Mouse (Mus musculus): ENCODE results near the gene Wdfy3.

Gene Wdfy3

GRCm38 (mm10) chr5:101833875-101834274, 235.8 kb downstream of the Wdfy3 start:
- DNase-seq (ENCODE audit: low read depth, low spot score), result peak; percentile 47

DNA sequence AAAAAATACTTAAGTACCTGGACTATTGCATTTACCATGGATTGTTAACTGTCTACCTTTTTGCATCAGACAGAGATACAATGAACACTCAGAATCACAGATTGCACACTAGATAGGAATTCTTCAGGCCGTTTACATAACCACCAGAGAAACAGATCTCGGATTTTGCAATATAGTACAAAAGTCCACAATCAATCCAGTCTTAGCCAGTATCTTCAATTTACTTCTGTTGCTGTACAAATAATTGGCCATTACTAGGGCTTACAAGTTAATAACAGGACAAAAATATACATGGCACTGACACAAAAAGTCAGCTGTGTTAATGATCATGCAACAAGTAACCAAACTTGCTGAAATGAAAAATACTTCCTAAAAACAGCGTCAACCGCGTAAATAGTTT, 236.7 kb downstream of the Wdfy3 start:
- DNase-seq (ENCODE audit: low read depth, low spot score), result no peak

GRCm38 (mm10) chr5:101832042-101832441, 237.7 kb downstream of the Wdfy3 start:
- DNase-seq (ENCODE audit: low read depth, low spot score), result no peak

- no peak for DNase-seq (ENCODE audit: low read depth, low spot score)
Measured at GRCm38 (mm10) chr5:101830180-101830579, 239.5 kb downstream of the Wdfy3 start.

GRCm38 (mm10) chr5:101828932-101829331, 240.8 kb downstream of the Wdfy3 start:
- no peak for DNase-seq (ENCODE audit: low read depth, low spot score)

DNA sequence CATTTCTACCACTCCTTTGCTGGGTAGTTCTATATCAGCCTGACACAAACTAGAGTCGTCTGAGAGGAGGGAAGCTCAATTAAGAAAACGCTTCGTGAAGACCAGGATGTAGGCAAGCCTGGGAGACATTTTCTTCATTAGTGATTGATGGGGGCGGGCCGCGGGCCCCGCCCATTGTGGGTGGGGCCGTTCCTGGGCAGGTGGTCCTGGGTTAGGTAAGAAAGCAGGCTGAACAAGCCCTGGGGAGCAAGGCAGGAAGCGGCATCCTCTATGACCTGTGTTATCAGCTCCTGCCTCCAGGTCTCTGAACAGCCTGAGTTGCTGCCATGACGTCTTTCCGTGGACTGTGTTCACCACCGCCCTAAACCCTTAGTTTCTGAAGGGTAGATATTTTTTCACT, 242.2 kb downstream of the Wdfy3 start:
- DNase-seq (ENCODE audit: low read depth, low spot score), result no peak

DNA sequence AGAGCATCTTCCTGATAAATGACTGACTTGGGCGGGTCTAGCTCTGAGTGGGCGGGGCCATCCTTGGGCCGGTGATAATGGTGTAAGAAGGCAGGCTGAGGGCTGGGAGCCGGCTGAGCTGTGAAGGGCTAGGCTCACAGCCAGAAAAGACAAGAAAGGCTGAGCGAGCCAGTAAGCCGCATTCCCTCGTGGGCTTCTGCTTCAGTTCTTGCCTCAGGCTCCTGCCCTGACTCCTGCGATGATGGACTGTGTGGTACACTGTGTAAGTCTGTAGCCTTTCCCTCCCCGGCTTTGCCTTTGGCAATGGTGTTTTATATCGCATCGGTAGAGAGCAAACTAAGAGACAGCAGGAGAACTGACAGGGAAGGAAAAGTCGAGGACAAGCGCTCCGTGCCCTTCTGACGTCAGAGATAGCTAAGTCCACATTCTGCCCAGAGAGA, 243.2 kb downstream of the Wdfy3 start:
- DNase-seq (ENCODE audit: low read depth, low spot score), result no peak

DNA sequence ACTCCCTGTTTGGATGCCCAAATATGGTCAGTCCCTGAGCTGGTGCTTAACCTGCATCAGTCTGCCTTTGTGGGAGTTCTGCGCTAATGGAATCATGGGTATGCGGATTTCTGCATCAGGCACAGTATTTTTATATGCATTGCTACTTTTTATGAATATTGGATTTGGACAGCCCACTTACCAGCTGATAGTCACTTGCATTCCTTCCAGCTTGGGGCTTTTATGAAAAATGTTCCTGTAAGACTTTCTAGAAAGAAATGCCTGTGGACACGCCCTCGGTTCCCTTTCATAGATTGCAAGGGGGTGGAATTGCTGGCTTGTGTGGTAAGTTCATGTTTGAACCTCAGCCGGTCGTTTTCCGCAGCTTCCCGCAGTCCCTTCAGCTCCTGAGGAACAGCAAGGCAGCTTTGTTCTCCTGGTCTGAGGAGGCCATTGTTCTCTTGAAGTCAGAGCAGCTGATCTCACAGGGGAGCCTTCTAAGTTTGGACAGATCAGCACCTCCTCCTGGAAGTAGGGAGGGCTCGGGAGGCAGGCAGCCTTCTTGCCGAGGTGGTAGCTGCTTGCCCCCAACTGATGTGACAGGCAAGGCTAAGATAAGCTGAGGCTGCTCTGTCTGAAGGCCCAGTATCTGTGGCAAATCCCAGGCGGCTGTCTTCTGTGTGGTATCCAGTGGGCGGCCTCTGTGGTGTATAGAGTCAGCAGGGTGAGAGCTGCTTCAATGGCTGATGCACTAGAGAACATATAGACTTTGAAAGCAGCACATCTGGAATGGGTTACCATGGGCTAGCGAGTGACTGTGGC, 244.4 kb downstream of the Wdfy3 start:
- DNase-seq (ENCODE audit: low read depth, low spot score), result no peak

DNA sequence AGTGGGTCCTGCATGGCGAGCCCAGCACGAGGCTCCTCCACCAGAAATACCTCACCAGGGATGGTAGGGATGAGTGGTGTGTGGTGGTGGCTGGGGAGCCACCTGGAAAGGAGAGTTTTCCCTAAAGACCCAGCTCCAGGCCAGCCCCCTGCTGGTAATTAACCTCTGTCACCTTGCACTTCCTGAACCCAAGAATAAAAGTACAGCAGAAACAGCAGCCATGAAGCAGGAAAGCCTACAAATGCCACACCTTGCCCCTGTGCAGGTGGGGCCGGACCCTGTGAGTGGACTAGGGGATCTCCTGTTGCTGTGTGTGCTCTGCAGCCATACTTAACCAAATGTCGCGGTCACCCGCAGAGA, 247.4 kb downstream of the Wdfy3 start:
- DNase-seq (ENCODE audit: low read depth, low spot score), result no peak

DNA sequence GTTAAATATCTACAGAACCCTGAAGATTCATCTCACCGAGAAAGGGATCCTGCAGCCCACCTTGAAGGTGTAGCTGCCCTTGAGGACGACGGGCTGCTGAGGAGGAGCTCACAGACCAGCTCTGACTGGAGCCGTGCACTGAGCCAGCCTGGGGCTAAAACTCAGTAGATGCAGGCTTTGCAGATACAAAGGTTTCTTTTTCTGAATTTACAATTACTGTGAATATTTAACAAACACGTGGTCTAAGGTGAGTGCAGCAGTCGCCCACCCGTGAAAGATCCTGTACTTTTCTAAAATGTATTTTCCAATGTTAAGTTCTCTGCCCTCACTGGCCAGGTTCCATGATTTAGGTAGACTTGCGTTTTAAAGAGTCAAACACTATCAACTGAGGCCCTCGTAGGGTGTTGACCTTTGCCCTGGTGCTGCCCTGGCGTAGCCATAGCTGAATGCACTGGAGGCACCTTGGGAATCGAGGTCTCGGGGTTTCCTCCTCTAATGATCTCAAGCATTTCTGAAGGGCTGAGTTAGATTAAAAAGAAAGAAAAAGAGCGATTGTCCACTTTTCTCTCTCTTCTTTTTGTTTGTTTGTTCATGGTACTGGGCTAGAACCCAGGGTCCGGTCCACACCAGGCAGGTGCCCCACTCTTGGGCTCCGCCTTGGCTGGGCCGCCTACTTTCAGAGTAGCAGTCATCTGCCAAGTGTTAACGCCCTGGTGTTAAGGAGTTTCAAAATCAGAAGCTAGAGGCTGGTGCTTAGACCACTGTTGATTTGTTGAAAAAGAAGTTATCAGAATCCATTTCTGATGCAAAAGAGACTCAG, 248.0 kb downstream of the Wdfy3 start:
- DNase-seq (ENCODE audit: low read depth, low spot score), result no peak

DNA sequence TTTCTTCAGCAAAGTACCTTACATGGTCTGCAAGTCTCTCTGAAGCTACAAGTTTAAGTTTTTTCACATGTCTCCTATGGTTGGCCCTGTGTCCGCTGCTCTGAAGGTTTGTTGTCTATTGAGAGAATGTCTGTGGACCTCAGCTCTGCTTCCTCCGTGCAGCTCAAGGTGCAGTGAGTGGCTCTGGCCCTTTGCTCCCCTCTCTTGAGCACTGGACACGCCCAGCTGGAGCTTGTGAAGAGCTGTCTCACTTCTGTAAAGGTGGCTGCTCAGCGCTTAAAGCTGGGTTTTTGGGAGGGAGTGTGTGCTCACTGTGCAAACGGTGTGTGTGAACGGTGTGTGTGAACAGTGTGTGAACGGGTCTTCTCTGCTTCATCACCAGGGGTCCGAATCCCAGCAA, 248.7 kb downstream of the Wdfy3 start:
- DNase-seq (ENCODE audit: low read depth, low spot score), result no peak

DNA sequence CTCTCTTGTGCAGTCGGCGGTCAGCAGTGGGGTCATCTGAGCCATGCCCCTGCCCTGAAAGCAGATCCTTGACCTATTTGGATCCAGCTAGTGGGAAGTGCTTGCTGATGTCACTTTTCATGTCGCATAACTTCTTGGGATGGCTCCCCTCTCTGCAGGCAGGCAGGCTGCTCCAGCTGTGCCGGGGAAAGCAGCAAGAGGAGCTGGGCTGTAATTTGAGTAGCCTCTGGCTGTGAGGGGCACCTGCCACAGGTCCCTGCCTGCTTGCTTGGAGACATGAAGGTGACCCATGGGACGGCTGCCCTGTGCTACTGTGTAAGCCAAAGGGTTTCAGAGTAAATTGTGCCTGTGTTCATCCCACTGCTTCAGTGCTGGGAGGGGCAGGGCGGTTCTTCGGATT, 249.9 kb downstream of the Wdfy3 start:
- no peak for DNase-seq (ENCODE audit: low read depth, low spot score)

DNA sequence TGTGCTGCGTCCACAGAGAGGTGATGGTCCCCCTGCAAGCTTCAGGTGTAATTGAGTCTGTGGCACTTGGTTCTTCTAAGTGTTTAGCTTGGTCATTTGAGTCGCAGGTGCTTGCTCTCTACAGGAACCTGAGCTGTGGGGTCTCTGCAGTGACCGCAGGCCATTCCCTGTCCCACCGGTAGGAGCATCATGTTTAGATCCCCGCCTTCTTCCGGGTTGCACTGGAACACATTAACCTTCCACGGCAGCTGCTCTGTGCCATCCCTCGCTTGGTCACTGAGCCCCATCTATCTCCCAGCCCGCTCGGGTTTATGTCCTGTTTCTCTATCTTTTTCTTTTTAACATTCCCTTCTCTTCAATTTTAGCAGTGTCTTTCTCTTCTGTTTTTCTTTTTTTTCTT, 250.5 kb downstream of the Wdfy3 start:
- no peak for DNase-seq (ENCODE audit: low read depth, low spot score)

- DNase-seq (ENCODE audit: low read depth, low spot score), result no peak
Measured at GRCm38 (mm10) chr5:101816822-101817221, 252.9 kb downstream of the Wdfy3 start.

DNA sequence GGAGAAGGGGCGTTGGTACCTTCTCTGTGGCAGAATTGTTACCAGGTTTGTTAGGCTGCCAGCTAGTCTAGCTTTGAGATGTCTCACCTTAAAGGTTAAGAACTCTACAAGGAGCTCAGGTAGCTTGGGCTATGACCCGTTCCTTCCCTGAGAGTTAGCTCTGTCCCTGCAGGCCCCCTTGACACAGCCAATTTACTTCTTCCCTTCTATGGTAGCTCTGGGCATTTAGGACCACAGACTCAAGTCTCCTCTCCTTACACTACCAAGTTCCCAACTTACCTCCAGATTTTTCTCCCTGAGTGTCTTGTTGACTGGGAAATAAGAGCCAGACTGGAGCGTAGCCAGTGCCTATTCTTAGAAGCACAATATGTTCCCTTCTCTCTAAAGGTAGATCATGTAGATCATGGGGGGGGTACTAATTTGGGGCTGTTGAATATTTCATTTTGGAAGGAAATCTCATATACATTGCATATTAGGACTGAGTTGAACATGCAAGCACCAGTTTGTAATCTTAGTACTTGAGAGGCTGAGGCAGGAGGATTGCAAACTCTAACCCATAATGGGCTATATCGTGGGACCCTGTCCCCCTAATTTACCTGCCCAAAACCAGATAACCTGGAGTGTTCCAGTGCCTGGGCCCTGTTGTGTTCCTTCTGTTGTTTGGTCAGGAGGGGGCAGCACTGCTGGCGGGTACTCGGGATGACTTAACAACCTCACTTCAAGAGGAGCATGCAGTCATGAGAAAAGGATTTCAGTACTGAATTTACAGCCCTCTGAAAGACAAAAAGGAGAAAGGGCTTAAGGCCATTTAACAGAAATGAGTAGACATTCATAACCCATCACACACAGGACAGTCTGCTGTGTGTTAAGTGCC, 258.2 kb downstream of the Wdfy3 start:
- no peak for DNase-seq (ENCODE audit: low read depth, low spot score)

GRCm38 (mm10) chr5:101802358-101803022, 267.2 kb downstream of the Wdfy3 start:
- no peak for DNase-seq (ENCODE audit: low read depth, low spot score)

GRCm38 (mm10) chr5:101801891-101802290, 267.8 kb downstream of the Wdfy3 start:
- DNase-seq (ENCODE audit: low read depth, low spot score), result no peak

DNA sequence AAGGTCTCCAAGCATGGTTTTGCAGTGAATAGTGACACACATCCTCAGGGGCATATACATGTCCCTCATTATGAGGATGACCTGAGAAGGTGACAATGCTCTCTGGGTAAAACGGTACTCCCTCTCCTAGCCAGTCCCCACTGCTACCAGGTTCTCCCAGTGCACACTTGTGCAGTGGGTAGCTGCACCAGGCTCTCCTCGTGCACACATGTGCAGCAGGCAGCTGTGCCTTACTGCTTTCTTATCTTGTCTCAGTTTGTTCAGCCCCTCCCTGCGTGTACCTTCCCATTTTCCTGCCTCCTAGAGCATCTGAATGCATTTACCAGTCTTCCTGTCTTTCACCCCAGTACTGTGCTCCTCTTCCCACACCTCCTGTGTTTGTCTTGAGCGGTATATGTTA, 277.1 kb downstream of the Wdfy3 start:
- no peak for DNase-seq (ENCODE audit: low read depth, low spot score)

GRCm38 (mm10) chr5:101790560-101790959, 279.2 kb downstream of the Wdfy3 start:
- DNase-seq (ENCODE audit: low read depth, low spot score), result no peak

- DNase-seq (ENCODE audit: low read depth, low spot score), result no peak
Measured at GRCm38 (mm10) chr5:101789770-101790169, 280.0 kb downstream of the Wdfy3 start.

- DNase-seq (ENCODE audit: low read depth, low spot score), result no peak
Measured at GRCm38 (mm10) chr5:101785921-101786614, 283.7 kb downstream of the Wdfy3 start.

Data from WW6 (cell line).